Mouse (Mus musculus) thymus, postnatal 0 days (tissue): ENCODE measurements around the gene Asb18. TPM values are rescaled to one million over a fixed set of nuclear protein-coding genes. Genes with fewer than 3 reads are reported as not detected.
A peak's percentile ranks its signal among the peaks of the same experiment; 100 is the strongest.

Experiments
- DNase-seq: peaks from one replicate; pipeline ENCODE4 v3.0.0-alpha.2; 2015; ENCODE audit warnings: low spot score
- polyA plus RNA-seq: library from polyadenylated mRNA; unstranded; fragments of >200 nt; fragmentation: Nextera tagmentation; extraction: Ambion mirVana; gene quantifications from 2 replicates; pipeline ENCODE4 v1.2.1, GENCODE M21; 2015

Gene Asb18
- polyA plus RNA-seq, 1 experiment from 2014 or later: not detected

- DNase-seq: no peak
Measured at GRCm38 (mm10) chr1:89974541-89974940, 39.9 kb downstream of the Asb18 start.

GRCm38 (mm10) chr1:89971848-89972247, 42.6 kb downstream of the Asb18 start:
- no peak for DNase-seq

GRCm38 (mm10) chr1:89969714-89970110, 44.8 kb downstream of the Asb18 start:
- DNase-seq: no peak

GRCm38 (mm10) chr1:89969072-89969713, 45.3 kb downstream of the Asb18 start:
- DNase-seq: no peak

- DNase-seq: no peak
Measured at GRCm38 (mm10) chr1:89968111-89968851, 46.2 kb downstream of the Asb18 start.

- DNase-seq: no peak
Measured at GRCm38 (mm10) chr1:89967585-89967984, 46.9 kb downstream of the Asb18 start.

GRCm38 (mm10) chr1:89964426-89964825, 50.0 kb downstream of the Asb18 start:
- DNase-seq: no peak

- DNase-seq: no peak
Measured at GRCm38 (mm10) chr1:89963296-89963695, 51.2 kb downstream of the Asb18 start.

- no peak for DNase-seq
Measured at GRCm38 (mm10) chr1:89962092-89962491, 52.4 kb downstream of the Asb18 start.

GRCm38 (mm10) chr1:89959393-89959792, 55.1 kb downstream of the Asb18 start:
- DNase-seq: no peak

GRCm38 (mm10) chr1:89943202-89943601, 71.3 kb downstream of the Asb18 start:
- peak; percentile 58 for DNase-seq

- DNase-seq: no peak
Measured at GRCm38 (mm10) chr1:89942395-89942976, 72.0 kb downstream of the Asb18 start.

- DNase-seq: no peak
Measured at GRCm38 (mm10) chr1:89941701-89942381, 72.6 kb downstream of the Asb18 start.

GRCm38 (mm10) chr1:89940961-89941524, 73.4 kb downstream of the Asb18 start:
- DNase-seq: no peak

GRCm38 (mm10) chr1:89939981-89940726, 74.3 kb downstream of the Asb18 start:
- DNase-seq: peak; percentile 49

GRCm38 (mm10) chr1:89939596-89939960, 74.9 kb downstream of the Asb18 start:
- no peak for DNase-seq

- DNase-seq: peak; percentile 11
Measured at GRCm38 (mm10) chr1:89938884-89939595, 75.4 kb downstream of the Asb18 start.

- no peak for DNase-seq
Measured at GRCm38 (mm10) chr1:89935493-89936348, 78.7 kb downstream of the Asb18 start.
